Mouse (Mus musculus): ENCODE data around the gene Aunip.

GRCm38 (mm10) chr4:134569831-134570230, 59.0 kb downstream of the Aunip start:
- no peak for TF ChIP-seq CTCF (IDR thresholded peaks at IDR 0.05; ENCODE audit: insufficient read depth, low read depth, low read length)
- TF ChIP-seq POLR2A (IDR thresholded peaks at IDR 0.05; ENCODE audit: insufficient read depth, low read depth, low read length), result no peak
